Mouse (Mus musculus) cerebellum, adult (tissue): Measurements from ENCODE around the gene Gpr132.

ENCODE experiments used
- ATAC-seq: cut with Nextera tagmentation; 2 replicates; pipeline ENCODE4 v1.9.2; 2017; ENCODE audit warnings: mild to moderate bottlenecking, moderate library complexity, mixed read lengths; ENCODE audit not compliant: insufficient number of reproducible peaks, low FRiP score, low TSS enrichment

The Gpr132 gene

GRCm38 (mm10) chr12:112877607-112878020 is 9.6 kb upstream of the Gpr132 start:
- ATAC-seq = no peak

GRCm38 (mm10) chr12:112877073-112877576 is 9.1 kb upstream of the Gpr132 start:
- ATAC-seq = no peak

GRCm38 (mm10) chr12:112876332-112877072 is 8.5 kb upstream of the Gpr132 start:
- no peak for ATAC-seq

- peak; percentile 64 for ATAC-seq
These were observed 7.4 kb upstream of the Gpr132 start for GRCm38 (mm10) chr12:112875225-112876013.

- ATAC-seq = no peak
These were observed 6.2 kb upstream of the Gpr132 start for GRCm38 (mm10) chr12:112874199-112874598.

GRCm38 (mm10) chr12:112873452-112874190 is 5.6 kb upstream of the Gpr132 start:
- ATAC-seq = no peak

GRCm38 (mm10) chr12:112872991-112873390 is 5.0 kb upstream of the Gpr132 start:
- no peak for ATAC-seq

- ATAC-seq = no peak
These were observed 3.2 kb upstream of the Gpr132 start for GRCm38 (mm10) chr12:112871272-112871671.

GRCm38 (mm10) chr12:112870775-112871174 is 2.7 kb upstream of the Gpr132 start:
- ATAC-seq = no peak

GRCm38 (mm10) chr12:112869783-112870204 is 1.8 kb upstream of the Gpr132 start:
- ATAC-seq = no peak

- ATAC-seq = no peak
These were observed 838 bp downstream of the Gpr132 start for GRCm38 (mm10) chr12:112867106-112867674.

- 0 out of 2 replicates have a peak, but pooled peaks have one; percentile 3 for ATAC-seq
These were observed 1.5 kb downstream of the Gpr132 start for GRCm38 (mm10) chr12:112866467-112867080.

- ATAC-seq = no peak
These were observed 3.2 kb downstream of the Gpr132 start for GRCm38 (mm10) chr12:112864804-112865203.

- ATAC-seq = no peak
These were observed 6.1 kb downstream of the Gpr132 start for GRCm38 (mm10) chr12:112861911-112862321.

GRCm38 (mm10) chr12:112860765-112861164 is 7.3 kb downstream of the Gpr132 start:
- no peak for ATAC-seq

- no peak for ATAC-seq
These were observed 8.1 kb downstream of the Gpr132 start for GRCm38 (mm10) chr12:112859930-112860329.

GRCm38 (mm10) chr12:112858581-112859336 is 9.3 kb downstream of the Gpr132 start:
- no peak for ATAC-seq

- no peak for ATAC-seq
These were observed 10.8 kb downstream of the Gpr132 start for GRCm38 (mm10) chr12:112857021-112857925.
